Mouse (Mus musculus) retina, adult 2 months (tissue): ENCODE data around the gene Ddn.

ENCODE experiments used
- DNase-seq: peaks from one replicate; pipeline ENCODE4 v3.0.0-alpha.2; 2012; ENCODE audit warnings: low read depth, low spot score

The Ddn gene

GRCm38 (mm10) chr15:98775533-98775932, 33.8 kb downstream of the Ddn start:
- no peak for DNase-seq

DNA sequence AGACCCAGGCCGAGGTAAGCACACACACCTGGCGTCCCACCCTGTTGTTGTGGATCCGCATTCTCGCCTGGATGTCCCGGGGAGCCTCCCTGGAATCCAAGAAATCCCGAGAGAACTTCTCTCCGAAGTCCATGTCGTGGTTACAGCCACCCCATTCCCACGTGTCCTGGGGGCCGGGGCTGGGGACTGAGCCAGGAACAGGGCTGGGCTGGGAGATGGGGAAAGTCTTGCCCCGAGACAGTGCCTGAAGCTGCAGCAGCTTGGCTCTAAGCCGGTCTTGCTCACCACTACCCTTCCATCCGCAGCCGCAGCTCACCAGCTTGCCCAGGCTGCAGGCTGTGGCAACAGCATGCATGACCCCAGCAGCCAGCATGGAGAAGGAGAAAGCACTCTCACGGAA, 35.2 kb downstream of the Ddn start:
- DNase-seq, result no peak

DNA sequence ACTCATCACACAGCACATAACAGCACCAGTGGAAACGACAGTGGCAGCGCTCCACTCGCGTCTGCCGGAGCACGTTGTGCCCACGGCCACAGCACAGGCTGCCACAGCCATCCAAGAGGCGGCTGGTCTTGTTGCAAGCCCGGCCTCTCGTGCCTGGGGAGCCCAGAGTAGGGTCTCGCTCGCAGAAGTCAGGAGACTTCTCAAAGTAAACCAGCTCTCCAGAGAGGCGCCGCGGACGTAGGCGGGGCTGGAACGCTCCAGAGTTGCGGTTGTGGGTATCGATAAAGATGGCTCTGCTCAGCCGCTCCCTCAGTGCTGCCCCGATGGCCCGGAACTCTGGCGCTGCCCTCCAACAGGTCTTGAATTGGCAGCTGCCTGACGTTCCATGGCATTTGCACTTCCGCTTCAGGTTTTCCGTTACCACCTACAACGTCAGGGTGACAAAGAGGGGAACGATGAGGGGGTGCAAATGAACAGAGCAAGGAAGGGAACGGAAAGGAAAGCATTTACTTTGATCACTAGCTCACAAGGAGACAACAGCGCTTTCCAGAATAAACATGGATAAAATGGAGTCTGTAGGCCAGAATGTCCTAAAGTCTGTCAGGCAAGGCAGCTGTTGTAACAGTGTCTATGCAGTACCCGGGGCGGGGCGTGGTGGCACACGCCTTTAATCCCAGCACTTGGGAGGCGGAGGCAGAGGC, 36.6 kb downstream of the Ddn start:
- no peak for DNase-seq

DNA sequence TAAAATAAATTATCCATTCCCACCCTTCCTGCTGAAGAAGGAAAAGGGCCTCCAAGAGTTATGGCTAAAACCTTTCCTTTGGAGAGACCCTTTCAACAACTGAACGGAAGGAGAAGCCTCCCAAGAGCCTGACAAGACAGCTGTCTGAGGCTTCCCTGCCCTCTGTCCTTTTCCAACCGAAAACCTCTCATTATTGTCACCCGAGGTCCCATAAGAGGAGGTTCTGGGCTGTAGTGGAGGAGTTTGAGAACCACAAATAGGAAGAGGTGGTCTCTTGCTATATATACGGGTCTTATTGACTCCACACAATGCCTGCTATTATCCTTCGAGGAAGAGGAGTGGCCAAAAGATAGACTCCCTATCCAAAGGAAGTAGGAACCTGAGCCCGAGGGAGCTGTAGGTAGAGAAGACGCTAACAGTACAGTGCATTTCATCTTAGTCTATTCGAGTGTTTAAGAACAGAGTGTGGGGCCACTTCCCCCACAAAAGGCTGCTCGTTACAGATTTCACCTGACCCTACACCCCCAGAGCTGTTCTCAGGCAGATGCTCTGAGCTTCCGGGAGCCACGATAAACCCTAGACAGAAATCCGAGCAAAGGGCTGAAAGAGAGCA, 37.4 kb downstream of the Ddn start:
- DNase-seq, result no peak

DNA sequence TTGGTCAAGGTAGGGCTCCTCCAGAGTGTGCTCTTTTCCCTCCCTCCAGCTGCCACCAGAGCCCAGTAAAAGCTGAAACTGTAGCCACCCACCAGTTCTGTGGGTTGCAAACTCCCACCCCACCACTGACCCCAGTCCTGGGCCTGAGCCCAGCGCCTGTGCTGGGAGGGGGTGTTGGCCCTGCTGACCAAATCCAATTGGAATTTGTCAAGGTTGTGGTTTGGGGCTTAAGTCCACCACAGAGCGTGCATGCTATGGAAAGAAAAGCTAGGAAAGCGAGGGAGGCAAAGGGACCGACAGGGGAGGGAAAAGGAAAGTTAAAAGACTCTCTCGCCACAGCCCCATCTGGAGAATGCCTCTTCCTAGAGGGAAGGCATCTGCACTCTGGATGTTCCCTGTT, 41.0 kb downstream of the Ddn start:
- no peak for DNase-seq

DNA sequence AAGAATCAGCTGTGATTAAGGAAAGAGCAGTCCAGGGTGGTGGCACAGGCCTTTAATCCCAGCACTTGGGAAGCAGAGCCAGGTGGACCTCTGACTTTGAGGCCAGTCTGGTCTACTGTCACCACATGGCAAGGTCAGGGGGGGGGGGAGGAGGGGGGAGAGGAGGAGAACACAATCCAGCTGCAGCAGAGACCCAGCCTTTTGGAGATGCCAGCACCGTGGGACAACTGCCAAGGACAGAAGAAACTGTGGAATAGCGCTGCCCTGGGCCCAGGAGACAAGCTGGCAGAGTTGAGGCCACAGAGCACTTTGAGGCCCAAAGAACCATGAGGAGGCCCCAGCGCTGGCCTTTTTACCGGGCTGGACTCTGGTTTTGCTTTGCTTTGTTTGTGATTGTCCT, 43.4 kb downstream of the Ddn start:
- no peak for DNase-seq

DNA sequence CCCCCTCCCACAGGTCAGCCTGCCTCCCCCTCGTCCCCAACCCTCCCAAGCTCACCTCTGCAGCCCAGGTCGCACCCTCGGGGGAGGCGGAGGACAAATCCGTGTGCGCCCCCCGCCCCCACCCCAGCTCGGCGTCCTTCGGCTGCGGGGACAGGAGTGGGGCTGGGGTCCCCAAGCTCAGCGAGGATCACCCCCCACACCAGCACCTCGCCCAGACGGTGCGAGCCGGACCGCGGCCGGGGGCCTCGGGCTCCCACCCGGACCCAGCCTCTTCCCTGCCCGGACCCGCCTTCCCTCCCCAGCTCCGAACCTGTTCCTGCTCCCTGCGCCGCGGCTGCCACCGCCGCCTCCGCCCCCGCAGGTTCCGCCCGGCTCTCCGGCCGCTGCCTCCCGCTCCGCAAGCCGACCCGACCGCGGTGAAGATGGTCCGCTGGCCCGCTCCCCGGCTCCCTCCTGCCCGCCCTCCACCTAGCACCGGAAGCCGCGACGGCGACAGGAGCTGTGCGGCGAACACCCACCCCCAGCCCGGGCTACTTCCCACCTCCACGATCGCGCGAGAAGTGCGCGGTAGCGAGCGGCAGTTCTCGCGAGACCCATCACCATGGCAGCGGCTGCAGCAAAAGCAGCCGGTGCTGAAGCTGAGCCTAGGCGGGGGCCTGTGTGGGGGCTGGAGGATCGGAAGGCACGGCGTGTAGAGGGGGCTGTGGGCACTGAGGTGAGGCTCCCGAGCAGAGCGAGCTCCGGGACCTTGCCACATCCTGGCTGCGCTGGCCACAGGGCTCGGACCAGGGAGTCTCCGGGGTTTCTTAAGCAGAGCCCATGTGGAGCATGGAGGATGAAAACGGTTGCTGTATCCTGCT, 46.4 kb downstream of the Ddn start, which contains the start of gene Arf3:
Gene Arf3, minus strand, starts transcription at position 545 of the 860 bp plus-strand sequence.
- DNase-seq, result peak; percentile 80

DNA sequence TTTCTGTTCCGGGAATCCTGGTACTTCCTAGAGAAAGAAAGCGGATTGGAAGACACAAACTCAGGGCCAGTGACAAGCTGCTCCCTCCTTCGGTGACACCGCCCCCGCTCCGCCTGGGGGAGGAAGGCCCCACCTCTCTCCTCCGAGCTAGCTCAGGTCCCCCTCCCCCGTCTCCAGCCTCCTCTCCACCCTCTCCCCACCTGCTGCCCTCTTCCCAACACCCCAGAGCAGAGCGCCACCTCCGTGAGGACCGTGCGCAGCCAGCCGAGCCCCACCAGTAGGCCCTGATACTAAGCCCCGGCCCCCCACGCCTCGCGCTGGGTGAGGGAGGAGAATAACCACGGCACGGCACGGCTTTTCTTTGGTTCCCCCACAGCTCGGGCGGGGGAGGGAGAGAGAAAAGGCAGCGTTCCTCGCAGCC, 47.1 kb downstream of the Ddn start:
- DNase-seq, result peak; percentile 16

- no peak for DNase-seq
These were observed 55.2 kb downstream of the Ddn start for GRCm38 (mm10) chr15:98754125-98754524.
